Mouse (Mus musculus) lung, postnatal 25 days (tissue): ENCODE results near the gene Tnmd.
A peak's percentile ranks its signal among the peaks of the same experiment; 100 is the strongest.

Experiments
- DNase-seq: peaks from one replicate; pipeline ENCODE4 v3.0.0; 2022; ENCODE audit warnings: low spot score

Tnmd gene

DNA sequence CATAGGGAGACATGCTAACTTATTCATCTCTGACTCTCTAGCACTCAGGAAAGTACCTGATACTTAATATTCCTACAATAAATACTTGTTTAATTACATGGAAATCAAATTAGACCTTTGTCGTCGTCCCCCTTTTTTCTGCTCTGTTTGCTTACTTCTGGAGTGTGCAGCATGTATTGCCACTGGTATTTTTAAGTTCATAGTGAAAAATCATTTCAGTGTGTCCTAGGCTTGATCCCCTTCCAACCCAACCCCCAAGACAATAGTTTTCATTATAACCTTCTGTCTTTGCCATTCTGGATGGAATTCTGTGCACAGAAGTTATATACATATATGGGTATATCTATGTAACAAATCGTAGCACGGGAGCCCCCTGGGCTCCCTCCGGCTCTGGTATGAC lies at the start of gene Tnmd:
TSS of gene Tnmd (plus strand) at position 301 of the 400 bp plus-strand sequence.
- no peak for DNase-seq

DNA sequence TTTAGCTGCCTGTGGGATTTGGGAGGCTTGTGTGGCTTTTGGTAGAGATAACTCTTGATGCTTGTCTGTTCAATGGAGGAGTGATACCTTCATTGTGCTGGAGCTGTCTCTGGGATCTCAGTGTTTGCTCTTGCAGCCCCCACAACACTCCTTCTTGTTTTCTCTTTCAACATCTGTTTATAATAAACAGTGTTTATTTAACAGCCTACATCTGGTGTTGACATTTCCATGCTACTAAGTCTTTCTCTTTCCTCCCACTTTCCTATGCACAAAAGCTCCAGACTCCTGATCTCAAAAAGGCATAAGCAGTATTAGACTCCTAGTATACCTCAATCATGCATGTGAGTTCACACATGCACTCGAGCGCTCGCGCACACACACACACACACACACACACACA lies 2.9 kb downstream of the Tnmd start:
- no peak for DNase-seq

GRCm38 (mm10) chrX:133869743-133870142 lies 19.0 kb downstream of the Tnmd start:
- DNase-seq: no peak

DNA sequence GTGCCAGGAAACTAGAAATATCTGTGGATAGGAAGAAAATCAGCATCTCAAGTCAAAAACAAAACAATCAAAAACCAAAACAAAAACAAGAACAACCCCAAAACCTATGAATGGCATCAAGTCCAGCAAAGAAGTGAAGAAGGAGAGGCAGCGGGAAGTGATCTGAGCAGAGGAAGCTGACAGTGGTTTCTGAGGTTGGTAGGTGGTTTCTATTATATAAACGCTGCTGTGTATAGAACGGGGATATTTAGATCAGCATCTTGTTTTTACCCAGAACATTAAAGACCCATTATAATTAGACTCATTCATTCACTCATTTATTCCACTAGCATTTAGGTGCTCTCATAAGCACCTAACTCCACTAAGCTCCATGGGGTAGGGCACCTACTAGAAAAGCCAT lies 36.5 kb downstream of the Tnmd start:
- DNase-seq: no peak

- DNase-seq: no peak
These were observed 37.3 kb downstream of the Tnmd start for GRCm38 (mm10) chrX:133888111-133888510.

DNA sequence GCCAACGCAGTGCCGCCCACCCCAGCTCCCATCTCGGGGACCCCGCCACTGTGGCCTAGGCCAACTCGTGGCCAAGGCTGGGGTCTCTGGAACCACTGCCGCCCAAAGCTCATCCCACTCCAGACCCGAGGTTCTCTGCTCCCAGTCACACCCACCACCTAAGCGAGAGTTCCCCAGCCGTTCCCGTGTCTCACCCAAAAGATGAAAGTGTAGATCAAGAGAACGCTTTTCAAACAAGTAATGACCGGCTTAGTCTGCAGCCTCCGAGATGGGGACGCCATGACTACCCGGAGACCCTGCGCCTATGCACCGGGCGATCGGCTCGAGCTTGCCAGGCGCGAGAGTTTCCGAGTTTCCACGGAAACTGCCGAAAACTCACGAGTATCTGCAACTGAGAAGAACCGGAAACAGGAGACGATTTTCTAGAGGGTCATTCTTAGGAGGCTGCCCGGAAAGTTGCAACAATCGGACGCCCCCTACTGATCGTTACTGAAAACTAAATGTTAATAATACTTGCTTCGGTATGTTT lies 47.3 kb downstream of the Tnmd start, which contains the start of gene Tspan6:
TSS of gene Tspan6 (minus strand) at position 416 of the 529 bp plus-strand sequence.
- peak; percentile 79 for DNase-seq

GRCm38 (mm10) chrX:133908261-133908660 lies 57.5 kb downstream of the Tnmd start, which contains the start of gene Srpx2:
Gene Srpx2, plus strand, starts transcription at chrX:133908426.
- no peak for DNase-seq

DNA sequence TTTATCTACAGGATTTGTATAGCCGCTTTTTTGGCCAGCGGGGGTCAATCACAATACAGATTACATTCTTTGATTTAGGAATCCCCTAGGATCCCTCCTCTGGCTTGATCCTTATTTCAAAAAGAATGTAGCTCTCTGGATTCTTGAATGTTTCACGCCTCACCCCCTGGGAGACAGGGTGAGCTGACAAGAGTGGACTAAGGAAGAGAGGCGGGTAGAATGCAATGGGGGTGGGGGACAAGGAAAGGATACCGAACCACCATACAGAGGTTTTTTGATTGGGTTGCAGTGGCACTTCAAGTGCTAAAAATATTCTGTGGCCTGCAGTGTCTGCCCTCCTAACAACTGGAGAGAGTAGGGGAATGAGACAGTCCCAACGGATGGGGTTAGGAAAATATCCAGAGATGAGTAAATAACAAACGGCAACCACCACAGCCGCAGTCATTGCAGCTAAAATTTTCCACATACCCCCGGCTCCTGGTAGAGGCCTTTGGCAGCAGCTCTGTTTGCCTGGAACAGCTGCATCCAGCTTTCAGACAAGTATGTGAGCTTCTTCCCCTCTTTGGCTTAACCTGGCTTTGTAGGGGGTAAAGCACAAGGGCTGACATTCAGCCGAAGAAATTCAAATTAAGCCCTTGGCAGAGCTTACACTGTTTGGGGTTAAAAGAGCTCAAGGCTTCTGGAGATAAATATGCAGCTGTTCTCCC lies 60.8 kb downstream of the Tnmd start:
- peak; percentile 18 for DNase-seq

DNA sequence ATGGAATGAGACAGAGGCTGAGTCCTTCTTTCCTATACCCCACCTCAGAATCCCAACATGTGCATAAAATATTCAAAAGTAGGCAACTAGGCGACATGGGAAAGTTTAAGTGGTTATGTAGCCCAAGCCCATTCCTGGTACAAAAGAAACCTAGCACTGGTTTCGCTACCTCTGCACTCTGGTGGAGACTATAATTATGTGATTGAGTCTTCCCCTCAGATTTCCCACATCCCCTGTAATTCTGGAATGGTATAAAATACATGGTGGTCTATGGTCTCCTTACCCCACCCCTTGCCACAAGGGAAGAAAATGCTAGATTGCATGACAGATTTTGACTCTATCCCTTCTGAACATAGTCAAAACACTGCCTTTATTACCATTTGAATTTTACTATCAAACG lies 62.2 kb downstream of the Tnmd start:
- no peak for DNase-seq

DNA sequence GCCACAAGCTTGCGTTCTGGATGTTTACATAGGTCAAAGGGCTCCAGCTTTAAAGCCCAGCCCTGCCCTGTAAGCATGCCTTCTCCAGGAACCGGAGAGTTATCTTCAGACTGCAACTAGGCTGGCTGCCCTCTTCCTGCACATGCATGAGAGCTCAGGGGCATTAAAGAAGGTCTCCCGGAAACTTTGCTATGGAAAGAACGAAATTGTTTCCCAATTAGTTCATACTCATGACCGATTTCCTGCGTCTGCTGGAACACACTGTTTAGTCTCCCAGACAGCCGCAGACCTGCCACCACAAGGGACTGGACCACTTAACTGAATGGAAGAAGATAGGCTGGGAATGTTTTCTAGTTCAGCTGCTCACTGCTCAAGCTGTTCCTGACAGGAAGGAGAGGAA lies 63.4 kb downstream of the Tnmd start:
- peak; percentile 14 for DNase-seq
